Mouse (Mus musculus) layer of hippocampus, postnatal 25 days (tissue): ENCODE measurements at regions not wholly inside any gene's neighbourhood (a gene's known extent, or its start where the extent isn't known, plus 50 kb on each side); places are given as distances from the start of the nearest gene placed in this dataset.
A peak's percentile ranks its signal among the peaks of the same experiment; 100 is the strongest.

Source experiments
- DNase-seq, 2 experiments: peaks; one replicate each; pipeline ENCODE4 v3.0.0; 2022; ENCODE audit warnings: mixed read lengths in 2 of 2, low spot score in 1 of 2; ENCODE audit errors: extremely low spot score in 1 of 2

GRCm38 (mm10) chr4:87570950-87571349 is 340.7 kb upstream of the Slc24a2 start:
- no peak for DNase-seq

GRCm38 (mm10) chr4:87570470-87570891 is 340.2 kb upstream of the Slc24a2 start:
- peak; percentile 9 to 12 for DNase-seq

- no peak for DNase-seq
Observed at GRCm38 (mm10) chr4:87566616-87567015, 336.3 kb upstream of the Slc24a2 start.

GRCm38 (mm10) chr4:87554912-87555311 is 324.6 kb upstream of the Slc24a2 start:
- DNase-seq: no peak
